In genomic region chr3:138026286-138026685, GRCm38 (mm10) we compare ENCODE assay signal across 10 mouse cellular contexts. TPM values are rescaled to one million over a fixed set of nuclear protein-coding genes. Genes with fewer than 3 reads are reported as not detected.
A peak's percentile ranks its signal among the peaks of the same experiment; 100 is the strongest.
DNase-seq lines count a peak whose midpoint lies in the region; ATAC-seq and TF ChIP-seq lines count a peak whose summit lies in the region.
"Had no signal": no experiment of that assay in that cellular context is flagged by ENCODE, and none has a peak within 500 bp of the region (broad histone marks: within the 10 kb centered on the region; RNA-seq: fewer than 3 reads in every experiment).

No protein-coding gene starts in this region.

- no peaks in the 10 kb centered on the region for H3K27me3 ChIP-seq in heart, adult 2 months (ENCODE audit: control insufficient read depth, insufficient read depth, low read length)
- no peaks in the 10 kb centered on the region for H3K27me3 ChIP-seq in thymus, adult 2 months (ENCODE audit: control insufficient read depth, insufficient read depth, low read length)
- no peaks in the 10 kb centered on the region for H3K27me3 ChIP-seq in midbrain, embryonic 10.5 days (ENCODE audit: low read depth, poor library complexity, severe bottlenecking)

- peaks cover 2% of the 10 kb centered on the region for H3K36me3 ChIP-seq in heart, adult 2 months (ENCODE audit: control insufficient read depth, insufficient read depth, low read length)
- no peaks in the 10 kb centered on the region for H3K36me3 ChIP-seq in thymus, adult 2 months (ENCODE audit: control insufficient read depth, insufficient read depth, low read length)
- no peaks in the 10 kb centered on the region for H3K36me3 ChIP-seq in midbrain, embryonic 10.5 days

- peaks cover 3% of the 10 kb centered on the region; the same call in 1 of the 2 replicates for H3K4me1 ChIP-seq in heart, adult 2 months (ENCODE audit: control insufficient read depth, insufficient read depth, low read length)
- H3K4me1 ChIP-seq in thymus, adult 2 months (replicated peaks; ENCODE audit: control insufficient read depth, insufficient read depth, low read length), result no peaks in the 10 kb centered on the region
- no peaks in the 10 kb centered on the region for H3K4me1 ChIP-seq in midbrain, embryonic 10.5 days

- H3K27ac ChIP-seq in left cerebral cortex, adult 2 months, result no peak overlapping the region
- H3K27ac ChIP-seq in heart, adult 2 months, result peak overlapping the region; percentile 87
- H3K27ac ChIP-seq in thymus, adult 2 months (ENCODE audit: control insufficient read depth, insufficient read depth, low read length), result no peak overlapping the region
- no peak overlapping the region for H3K27ac ChIP-seq in midbrain, embryonic 10.5 days (replicated peaks)

- peak; percentile 65 for TF ChIP-seq POLR2A in heart, adult 2 months (IDR thresholded peaks at IDR 0.05; ENCODE audit: insufficient read depth, low read depth, low read length)
- TF ChIP-seq POLR2A in thymus, adult 2 months (IDR thresholded peaks at IDR 0.05; ENCODE audit: control insufficient read depth, extremely low read depth, insufficient read depth, low read length, poor library complexity), result no peak

- no peaks in the 10 kb centered on the region for H3K9me3 ChIP-seq in midbrain, embryonic 10.5 days (replicated peaks)

- no peak for TF ChIP-seq CTCF in left cerebral cortex, adult 2 months (IDR thresholded peaks at IDR 0.05)
- no peak for TF ChIP-seq CTCF in heart, adult 2 months (IDR thresholded peaks at IDR 0.05)
- TF ChIP-seq CTCF in thymus, adult 2 months (IDR thresholded peaks at IDR 0.05; ENCODE audit: borderline replicate concordance, control insufficient read depth, extremely low read depth, insufficient read depth, low read length, poor library complexity), result no peak

- intact Hi-C loops in left cerebral cortex, adult 2 months (cut with DNase I), result no loop called here
- intact Hi-C loops in heart, adult 2 months (cut with DNase I), result no loop called here
- intact Hi-C loops in left cerebral cortex, postnatal 10 days (cut with DNase I), result no loop called here

- ATAC-seq in activated CD4-positive, CD25-positive, alpha-beta regulatory T cell, adult 4 months, result no peak

- 24% methylated on average over 10 of the region's 10 CpGs for WGBS in heart, adult 2 months
- 61% methylated on average over 10 of the region's 10 CpGs for WGBS in thymus, adult 2 months
- 88% methylated on average over 10 of the region's 10 CpGs for WGBS in midbrain, embryonic 10.5 days

- H3K79me2 ChIP-seq in heart, adult 2 months (replicated peaks; ENCODE audit: control insufficient read depth, insufficient read depth, low read length), result no peaks in the 10 kb centered on the region

- no peak overlapping the region for H3K4me3 ChIP-seq in left cerebral cortex, adult 2 months
- H3K4me3 ChIP-seq in heart, adult 2 months, result peak overlapping the region; percentile 1; the same call in 1 of the 2 replicates
- H3K4me3 ChIP-seq in thymus, adult 2 months (ENCODE audit: control insufficient read depth, insufficient read depth, low read length), result no peak overlapping the region
- no peak overlapping the region for H3K4me3 ChIP-seq in midbrain, embryonic 10.5 days
- H3K4me3 ChIP-seq: erythroblast, embryonic 14.5 days had no signal

- DNase-seq in left cerebral cortex, adult 9 months (ENCODE audit: low spot score in 2 of 2), result peak; percentile 18 to 24
- no peak for DNase-seq in left cerebral cortex, adult 2 months (ENCODE audit: extremely low spot score in 1 of 2, low spot score in 2 of 2)
- peak; percentile 83 for DNase-seq in cerebellum, adult 8-10 months
- DNase-seq in heart, adult 2 months, result peak; percentile 51 to 81
- peak; percentile 16 to 55 for DNase-seq in left cerebral cortex, postnatal 10 days (ENCODE audit: extremely low spot score in 1 of 2, low spot score in 2 of 2)
- DNase-seq in thymus, adult 2 months, result no peak
- DNase-seq in midbrain, embryonic 10.5 days (ENCODE audit: low spot score), result no peak

- peak; percentile 89 for TF ChIP-seq EP300 in heart, adult 2 months (IDR thresholded peaks at IDR 0.05; ENCODE audit: insufficient read depth, low read depth, low read length)

- H3K9ac ChIP-seq in heart, adult 2 months (ENCODE audit: low read depth, low read length), result no peak overlapping the region; the same call in 1 of the 2 replicates

RNA-seq across cellular contexts. Expression of gene 1110002E22Rik, which starts 38.6 kb away (rescaled TPM):
- 1 to 10 TPM; 2.9 to 3.0 TPM for total RNA-seq in left cerebral cortex, adult 2 months (2021)
- total RNA-seq in heart, adult 2 months (2021), result 10 to 100 TPM; 48.1 to 48.8 TPM
- polyA plus RNA-seq in heart, adult 2 months (2012; rRNA removed), result 14.7 and 22.9 TPM in 2 replicates
- 1 to 10 TPM; 1.7 to 3.9 TPM for total RNA-seq in left cerebral cortex, postnatal 10 days (2021)
- polyA plus RNA-seq in thymus, adult 2 months (2012; rRNA removed), result 0.28 and 0.74 TPM in 2 replicates
- not detected for polyA plus RNA-seq in activated CD4-positive, CD25-positive, alpha-beta regulatory T cell, adult 4 months (2017; shearing (Covaris generic))
- polyA plus RNA-seq in midbrain, embryonic 10.5 days (2016; fragmentation: Nextera tagmentation; extraction: Ambion mirVana), result 0.01 TPM in 1 of 2 replicates, not detected in the other
- polyA plus RNA-seq: erythroblast, embryonic 14.5 days had no signal

RNA-seq across cellular contexts. Expression of gene Gm5105, which starts 40.9 kb away (rescaled TPM):
- under 1 TPM; 0.28 to 0.34 TPM for total RNA-seq in left cerebral cortex, adult 2 months (2021)
- total RNA-seq in heart, adult 2 months (2021), result 1 to 10 TPM in 1 of 2 experiments, under 1 TPM in 1; 0.77 to 1.4 TPM
- polyA plus RNA-seq in heart, adult 2 months (2012; rRNA removed), result 1.4 and 2.0 TPM in 2 replicates
- not detected for total RNA-seq in left cerebral cortex, postnatal 10 days (2021)
- polyA plus RNA-seq in thymus, adult 2 months (2012; rRNA removed), result not detected in 2 replicates
- polyA plus RNA-seq in activated CD4-positive, CD25-positive, alpha-beta regulatory T cell, adult 4 months (2017; shearing (Covaris generic)), result not detected
- polyA plus RNA-seq in midbrain, embryonic 10.5 days (2016; fragmentation: Nextera tagmentation; extraction: Ambion mirVana), result not detected in 2 replicates
- polyA plus RNA-seq: erythroblast, embryonic 14.5 days; liver, embryonic 16.5 days had no signal

RNA-seq across cellular contexts. Expression of gene Dapp1, which starts 44.9 kb away (rescaled TPM):
- 1 to 10 TPM; 2.6 to 3.4 TPM for total RNA-seq in left cerebral cortex, adult 2 months (2021)
- total RNA-seq in heart, adult 2 months (2021), result 1 to 10 TPM; 5.0 to 6.9 TPM
- polyA plus RNA-seq in heart, adult 2 months (2012; rRNA removed), result 4.0 and 5.2 TPM in 2 replicates
- total RNA-seq in left cerebral cortex, postnatal 10 days (2021), result 1 to 10 TPM; 2.4 to 4.0 TPM
- 13.9 and 16.0 TPM in 2 replicates for polyA plus RNA-seq in thymus, adult 2 months (2012; rRNA removed)
- polyA plus RNA-seq in activated CD4-positive, CD25-positive, alpha-beta regulatory T cell, adult 4 months (2017; shearing (Covaris generic)), result 10 to 100 TPM; 58.7 to 78.7 TPM
- 2.3 and 2.9 TPM in 2 replicates for polyA plus RNA-seq in midbrain, embryonic 10.5 days (2016; fragmentation: Nextera tagmentation; extraction: Ambion mirVana)

Comparison
In these comparisons a context has a peak if more than half of its experiments do, and no peak if none do; other contexts are left out.
1. DNase-seq: peak in left cerebral cortex, adult 9 months (2 of 2), cerebellum, adult 8-10 months (single experiment), heart, adult 2 months (2 of 2) and left cerebral cortex, postnatal 10 days (2 of 2); none in left cerebral cortex, adult 2 months (0 of 2), thymus, adult 2 months (single experiment) and midbrain, embryonic 10.5 days (single experiment).